ENCODE assay signal across 10 mouse cellular contexts in genomic region chr17:25732082-25732481, GRCm38 (mm10). TPM values are rescaled to one million over a fixed set of nuclear protein-coding genes. Genes with fewer than 3 reads are reported as not detected.
A peak's percentile ranks its signal among the peaks of the same experiment; 100 is the strongest.
DNase-seq lines count a peak whose midpoint lies in the region; ATAC-seq and TF ChIP-seq lines count a peak whose summit lies in the region.
"Had no signal": no experiment of that assay in that cellular context is flagged by ENCODE, and none has a peak within 500 bp of the region (broad histone marks: within the 10 kb centered on the region; RNA-seq: fewer than 3 reads in every experiment).

No protein-coding gene starts in this region.

- no peak for TF ChIP-seq EP300 in heart, adult 2 months (IDR thresholded peaks at IDR 0.05; ENCODE audit: insufficient read depth, low read depth, low read length)

- no peak overlapping the region for H3K27ac ChIP-seq in heart, adult 2 months
- no peak overlapping the region for H3K27ac ChIP-seq in neural tube, embryonic 11.5 days (ENCODE audit: low read depth, low read length)
- H3K27ac ChIP-seq: embryonic facial prominence, embryonic 12.5 days had no signal

- peak; percentile 73 to 85 for DNase-seq in heart, adult 2 months
- no peak for DNase-seq in heart, postnatal 25 days (ENCODE audit: low spot score)
- DNase-seq in adrenal gland, adult 2 months: peak; percentile 85
- DNase-seq in embryo, embryonic 11.5 days (ENCODE audit: low read depth, low spot score): peak; percentile 80
- peak; percentile 79 to 88 for DNase-seq in heart, postnatal 36 days
- DNase-seq in left cerebral cortex, postnatal 10 days (ENCODE audit: extremely low spot score in 1 of 2, low spot score in 2 of 2): peak; percentile 72 to 84
- peak; percentile 90 for DNase-seq in neural tube, embryonic 11.5 days (ENCODE audit: low spot score)
- peak; percentile 43 to 55 for DNase-seq in thymus, adult 18-20 months

- H3K27me3 ChIP-seq in heart, adult 2 months (ENCODE audit: control insufficient read depth, insufficient read depth, low read length): no peaks in the 10 kb centered on the region
- H3K27me3 ChIP-seq in neural tube, embryonic 11.5 days (ENCODE audit: control insufficient read depth, insufficient read depth, low read length): no peaks in the 10 kb centered on the region
- H3K27me3 ChIP-seq: embryonic facial prominence, embryonic 12.5 days had no signal

- TF ChIP-seq CTCF in heart, adult 2 months (IDR thresholded peaks at IDR 0.05): peak; percentile 98

- H3K9me3 ChIP-seq in neural tube, embryonic 11.5 days (ENCODE audit: control insufficient read depth, low read length): no peaks in the 10 kb centered on the region
- H3K9me3 ChIP-seq: embryonic facial prominence, embryonic 12.5 days had no signal

- no peaks in the 10 kb centered on the region for H3K79me2 ChIP-seq in heart, adult 2 months (replicated peaks; ENCODE audit: control insufficient read depth, insufficient read depth, low read length)

- no peak overlapping the region for H3K9ac ChIP-seq in heart, adult 2 months (ENCODE audit: low read depth, low read length)
- no peak overlapping the region for H3K9ac ChIP-seq in neural tube, embryonic 11.5 days (ENCODE audit: low read length)
- H3K9ac ChIP-seq: embryonic facial prominence, embryonic 12.5 days had no signal

- TF ChIP-seq POLR2A in heart, adult 2 months (IDR thresholded peaks at IDR 0.05; ENCODE audit: insufficient read depth, low read depth, low read length): no peak

- 26% methylated on average over 2 of the region's 2 CpGs for WGBS in heart, adult 2 months
- WGBS in neural tube, embryonic 11.5 days: 26% methylated on average over 2 of the region's 2 CpGs

- no peaks in the 10 kb centered on the region for H3K36me3 ChIP-seq in heart, adult 2 months (ENCODE audit: control insufficient read depth, insufficient read depth, low read length)
- H3K36me3 ChIP-seq in neural tube, embryonic 11.5 days (ENCODE audit: control insufficient read depth, insufficient read depth, low read length): no peaks in the 10 kb centered on the region

- H3K4me1 ChIP-seq in heart, adult 2 months (ENCODE audit: control insufficient read depth, insufficient read depth, low read length): peaks cover 4% of the 10 kb centered on the region
- H3K4me1 ChIP-seq in neural tube, embryonic 11.5 days (ENCODE audit: control insufficient read depth, insufficient read depth, low read length): peaks cover 7% of the 10 kb centered on the region

- ATAC-seq in neural tube, embryonic 11.5 days (ENCODE audit: insufficient read depth, low FRiP score, low TSS enrichment): no peak

- H3K4me2 ChIP-seq in neural tube, embryonic 11.5 days (ENCODE audit: low read depth): no peak overlapping the region
- H3K4me2 ChIP-seq: embryonic facial prominence, embryonic 12.5 days had no signal

- intact Hi-C loops in heart, adult 2 months (cut with DNase I): loop anchor here (1.0 to 2.0 kb wide), 2 partner anchors 39 to 68 kb away; no protein-coding TSS in a partner anchor
- intact Hi-C loops in heart, postnatal 25 days (cut with DNase I): loop anchor here (1.0 kb wide), 1 partner anchor 69 kb away; no protein-coding TSS in a partner anchor
- intact Hi-C loops in heart, postnatal 36 days (cut with DNase I): loop anchor here (2.0 kb wide), 1 partner anchor 69 kb away; no protein-coding TSS in a partner anchor
- intact Hi-C loops in left cerebral cortex, postnatal 10 days (cut with DNase I): loop anchor here (2.0 kb wide), 1 partner anchor 67 kb away; no protein-coding TSS in a partner anchor

- no peak overlapping the region for H3K4me3 ChIP-seq in heart, adult 2 months
- H3K4me3 ChIP-seq in neural tube, embryonic 11.5 days (ENCODE audit: low read depth, low read length): no peak overlapping the region
- H3K4me3 ChIP-seq: embryonic facial prominence, embryonic 12.5 days had no signal

RNA-seq across cellular contexts. Expression of gene Mslnl, which starts 3.8 kb away (rescaled TPM):
- not detected for total RNA-seq in heart, adult 2 months (2021)
- 0.10 and 0.26 TPM in 2 replicates for polyA plus RNA-seq in heart, adult 2 months (2012; rRNA removed)
- total RNA-seq in heart, postnatal 25 days (2021): not detected
- total RNA-seq in adrenal gland, adult 2 months (2021): not detected
- 0.18 and 0.26 TPM in 2 replicates for polyA plus RNA-seq in adrenal gland, adult 2 months (2012; rRNA removed)
- total RNA-seq in heart, postnatal 36 days (2021): not detected
- not detected for total RNA-seq in left cerebral cortex, postnatal 10 days (2021)
- polyA plus RNA-seq in neural tube, embryonic 11.5 days (2014; fragmentation: Nextera tagmentation; extraction: Ambion mirVana): 0.13 TPM in 1 of 2 replicates, not detected in the other
- polyA plus RNA-seq: stomach, embryonic 14.5 days had no signal

RNA-seq across cellular contexts. Expression of gene Rpusd1, which starts 4.6 kb away (rescaled TPM):
- 1 to 10 TPM; 4.2 to 5.1 TPM for total RNA-seq in heart, adult 2 months (2021)
- 18.0 and 18.3 TPM in 2 replicates for polyA plus RNA-seq in heart, adult 2 months (2012; rRNA removed)
- 1 to 10 TPM; 5.3 to 5.6 TPM for total RNA-seq in heart, postnatal 25 days (2021)
- total RNA-seq in adrenal gland, adult 2 months (2021): 10 to 100 TPM; 10.3 to 14.6 TPM
- 87.7 and 100 TPM in 2 replicates for polyA plus RNA-seq in adrenal gland, adult 2 months (2012; rRNA removed)
- 1 to 10 TPM; 3.7 to 5.1 TPM for total RNA-seq in heart, postnatal 36 days (2021)
- 10 to 100 TPM; 31.9 to 32.4 TPM for total RNA-seq in left cerebral cortex, postnatal 10 days (2021)
- polyA plus RNA-seq in neural tube, embryonic 11.5 days (2014; fragmentation: Nextera tagmentation; extraction: Ambion mirVana): 21.5 and 22.9 TPM in 2 replicates

RNA-seq across cellular contexts. Expression of gene Chtf18, which starts 4.9 kb away (rescaled TPM):
- total RNA-seq in heart, adult 2 months (2021): 1 to 10 TPM; 1.3 to 1.6 TPM
- polyA plus RNA-seq in heart, adult 2 months (2012; rRNA removed): 0.85 and 1.7 TPM in 2 replicates
- total RNA-seq in heart, postnatal 25 days (2021): 1 to 10 TPM; 1.6 to 1.9 TPM
- 1 to 10 TPM; 1.8 to 2.3 TPM for total RNA-seq in adrenal gland, adult 2 months (2021)
- 3.0 and 4.1 TPM in 2 replicates for polyA plus RNA-seq in adrenal gland, adult 2 months (2012; rRNA removed)
- 1 to 10 TPM; 1.0 to 2.1 TPM for total RNA-seq in heart, postnatal 36 days (2021)
- 1 to 10 TPM; 3.0 to 4.8 TPM for total RNA-seq in left cerebral cortex, postnatal 10 days (2021)
- 20.3 and 22.5 TPM in 2 replicates for polyA plus RNA-seq in neural tube, embryonic 11.5 days (2014; fragmentation: Nextera tagmentation; extraction: Ambion mirVana)

RNA-seq across cellular contexts. Expression of gene Gng13, which starts 15.1 kb away (rescaled TPM):
- under 1 TPM in 1 of 2 experiments, not detected in 1; 0.81 TPM for total RNA-seq in heart, adult 2 months (2021)
- polyA plus RNA-seq in heart, adult 2 months (2012; rRNA removed): 0.27 and 0.35 TPM in 2 replicates
- total RNA-seq in heart, postnatal 25 days (2021): under 1 TPM in 1 of 2 experiments, not detected in 1; 0.70 TPM
- 1 to 10 TPM; 1.1 to 1.4 TPM for total RNA-seq in adrenal gland, adult 2 months (2021)
- polyA plus RNA-seq in adrenal gland, adult 2 months (2012; rRNA removed): not detected in 2 replicates
- total RNA-seq in heart, postnatal 36 days (2021): under 1 TPM; 0.98 to 1.00 TPM
- total RNA-seq in left cerebral cortex, postnatal 10 days (2021): 10 to 100 TPM; 86.1 to 88.9 TPM
- 2.8 and 3.3 TPM in 2 replicates for polyA plus RNA-seq in neural tube, embryonic 11.5 days (2014; fragmentation: Nextera tagmentation; extraction: Ambion mirVana)

RNA-seq across cellular contexts. Expression of gene Msln, which starts 22.1 kb away (rescaled TPM):
- total RNA-seq in heart, adult 2 months (2021): 10 to 100 TPM; 13.2 to 16.6 TPM
- polyA plus RNA-seq in heart, adult 2 months (2012; rRNA removed): 24.7 and 25.6 TPM in 2 replicates
- total RNA-seq in heart, postnatal 25 days (2021): 10 to 100 TPM; 21.2 to 28.5 TPM
- total RNA-seq in adrenal gland, adult 2 months (2021): 10 to 100 TPM in 1 of 2 experiments, 1 to 10 TPM in 1; 6.0 to 10.3 TPM
- polyA plus RNA-seq in adrenal gland, adult 2 months (2012; rRNA removed): 4.1 and 5.2 TPM in 2 replicates
- total RNA-seq in heart, postnatal 36 days (2021): 10 to 100 TPM; 16.1 to 22.2 TPM
- 1 to 10 TPM; 4.0 to 5.4 TPM for total RNA-seq in left cerebral cortex, postnatal 10 days (2021)
- 0.42 TPM in 1 of 2 replicates, not detected in the other for polyA plus RNA-seq in neural tube, embryonic 11.5 days (2014; fragmentation: Nextera tagmentation; extraction: Ambion mirVana)
